Mouse (Mus musculus) erythroblast, embryonic 14.5 days (primary cell): ENCODE results near the gene L1cam.

Experiments used
- GATA1 ChIP-seq: IDR thresholded peaks from 2 replicates; pipeline ENCODE4 v1.6.1; 2012; ENCODE audit warnings: low read length, inconsistent platforms, mixed read lengths
- TAL1 ChIP-seq: IDR thresholded peaks from 3 replicates; pipeline ENCODE4 v1.6.1; 2012; ENCODE audit warnings: low read length, inconsistent platforms, mixed read lengths

- TF ChIP-seq GATA1 = no peak
- no peak for TF ChIP-seq TAL1
Observed at GRCm38 (mm10) chrX:73910451-73910850, 14.5 kb upstream of the L1cam start.
